Mouse (Mus musculus) A20 (cell line): Measurements from ENCODE around the gene Ykt6.
A peak's percentile ranks its signal among the peaks of the same experiment; 100 is the strongest.
"Not testable (repeated sequence)": the region's sequence is repeated elsewhere in the genome, so short reads cannot be mapped to it uniquely, and the experiment has no call there.

Experiments used
- DNase-seq: peaks from one replicate; pipeline ENCODE4 v3.0.0-alpha.2; 2011; ENCODE audit warnings: low read depth, low spot score

Gene Ykt6

GRCm38 (mm10) chr11:5955546-5956276 lies at the start of gene Ykt6:
Ykt6 (plus strand) TSS chr11:5955693.
- DNase-seq = peak; percentile 97

- no peak for DNase-seq
Measured at GRCm38 (mm10) chr11:5905778-5906518, 49.5 kb upstream of the Ykt6 start.

GRCm38 (mm10) chr11:5907096-5907495 lies 48.4 kb upstream of the Ykt6 start:
- no peak for DNase-seq

GRCm38 (mm10) chr11:5908642-5909041 lies 46.9 kb upstream of the Ykt6 start:
- DNase-seq = no peak

- peak; percentile 68 for DNase-seq
Measured at GRCm38 (mm10) chr11:5912635-5913034, 42.9 kb upstream of the Ykt6 start.

- no peak for DNase-seq
Measured at GRCm38 (mm10) chr11:5913256-5913655, 42.2 kb upstream of the Ykt6 start.

- DNase-seq = no peak
Measured at GRCm38 (mm10) chr11:5913936-5914335, 41.6 kb upstream of the Ykt6 start.

GRCm38 (mm10) chr11:5914940-5915339 lies 40.6 kb upstream of the Ykt6 start:
- no peak for DNase-seq

GRCm38 (mm10) chr11:5915429-5916177 lies 39.9 kb upstream of the Ykt6 start:
- DNase-seq = no peak

- no peak for DNase-seq
Measured at GRCm38 (mm10) chr11:5916178-5916548, 39.3 kb upstream of the Ykt6 start.

GRCm38 (mm10) chr11:5918111-5918510 lies 37.4 kb upstream of the Ykt6 start:
- no peak for DNase-seq

DNA sequence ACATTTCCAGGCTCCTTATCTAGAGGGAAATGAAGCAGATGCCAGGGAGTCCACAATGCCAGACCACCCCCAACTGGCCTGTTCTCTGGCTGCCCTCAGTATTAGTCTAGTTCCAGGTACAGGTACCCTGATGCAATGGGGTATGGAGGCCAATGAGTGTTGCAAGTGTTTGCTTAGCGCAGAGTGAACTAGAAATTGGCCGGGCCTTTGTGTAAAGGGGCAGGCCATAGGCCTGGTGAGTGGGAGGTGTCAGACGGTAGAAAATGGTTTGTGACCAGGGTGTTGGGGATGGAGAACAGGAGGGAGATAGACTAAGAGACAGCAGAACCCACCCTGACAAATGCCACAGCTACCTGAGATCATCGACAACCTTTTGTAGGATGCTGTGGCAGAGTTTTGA lies 35.9 kb upstream of the Ykt6 start:
- DNase-seq = no peak

DNA sequence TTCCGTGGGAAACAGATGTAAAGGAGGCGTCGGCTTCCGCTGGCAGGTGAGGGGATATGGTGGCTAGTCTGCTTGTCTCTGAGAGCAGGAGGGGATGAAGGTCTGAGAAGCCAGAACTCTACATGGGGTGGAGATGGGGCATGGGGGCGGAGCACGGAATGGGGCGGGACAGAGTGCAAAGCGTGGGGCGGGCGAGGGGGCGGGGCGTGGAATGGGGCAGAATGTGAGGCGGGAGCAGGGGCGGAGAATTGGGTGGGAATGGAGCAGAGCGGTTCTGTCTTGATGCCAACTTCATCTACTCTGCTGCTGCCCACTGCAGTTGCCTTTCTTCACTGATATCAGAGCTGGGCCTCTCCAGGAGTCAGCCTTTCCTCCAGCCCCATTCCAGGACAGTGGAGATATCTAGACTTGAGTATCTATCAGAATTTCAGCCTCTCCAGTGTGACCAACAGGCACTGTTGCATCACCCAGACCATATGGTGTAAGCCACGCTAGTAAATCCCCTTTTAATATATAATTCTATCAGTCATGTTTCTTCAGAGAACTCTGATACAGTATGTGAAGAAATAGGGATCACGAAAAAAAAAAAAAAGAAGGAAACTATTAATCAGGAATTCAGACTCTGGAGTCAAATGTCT lies 35.1 kb upstream of the Ykt6 start:
- DNase-seq = no peak

DNA sequence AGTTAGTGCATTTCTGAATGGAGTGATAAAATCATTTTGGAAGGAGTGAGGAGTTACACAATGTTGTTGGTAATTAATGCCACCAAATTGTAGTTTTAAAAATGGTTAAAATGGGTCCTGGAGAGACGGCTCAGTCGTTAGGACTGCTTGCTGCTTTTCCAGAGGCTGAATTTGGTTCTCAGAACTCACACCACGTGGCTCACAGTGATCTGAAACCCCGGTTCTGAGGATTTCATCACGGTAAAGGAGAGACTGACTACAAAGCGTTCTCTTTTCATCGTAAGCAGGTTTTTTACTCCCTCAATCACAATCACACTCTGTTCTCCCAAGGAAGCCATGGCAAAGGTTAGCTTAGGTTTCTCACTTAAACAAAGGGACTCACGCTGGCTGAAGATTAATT lies 30.8 kb upstream of the Ykt6 start:
- DNase-seq = no peak

GRCm38 (mm10) chr11:5926696-5927220 lies 28.7 kb upstream of the Ykt6 start:
- no peak for DNase-seq

DNA sequence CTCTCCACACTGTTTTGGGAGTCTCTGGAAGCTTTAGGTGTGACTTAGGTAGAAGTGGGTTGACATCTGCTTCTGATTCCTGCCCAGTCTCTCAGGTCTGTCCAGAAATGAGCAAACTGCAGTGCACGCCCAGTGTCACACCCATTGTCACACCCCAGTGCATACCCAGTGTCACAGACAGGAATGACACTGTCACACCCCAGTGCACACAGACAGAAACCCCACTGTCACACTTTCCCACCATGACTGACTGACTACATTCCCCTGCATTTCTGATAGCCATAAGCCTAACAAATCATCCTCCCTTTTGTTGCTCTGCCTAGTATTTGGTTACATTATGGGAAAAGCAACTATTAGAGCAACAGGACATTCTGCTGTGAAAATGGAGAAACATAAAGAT lies 24.9 kb upstream of the Ykt6 start:
- DNase-seq = no peak

DNA sequence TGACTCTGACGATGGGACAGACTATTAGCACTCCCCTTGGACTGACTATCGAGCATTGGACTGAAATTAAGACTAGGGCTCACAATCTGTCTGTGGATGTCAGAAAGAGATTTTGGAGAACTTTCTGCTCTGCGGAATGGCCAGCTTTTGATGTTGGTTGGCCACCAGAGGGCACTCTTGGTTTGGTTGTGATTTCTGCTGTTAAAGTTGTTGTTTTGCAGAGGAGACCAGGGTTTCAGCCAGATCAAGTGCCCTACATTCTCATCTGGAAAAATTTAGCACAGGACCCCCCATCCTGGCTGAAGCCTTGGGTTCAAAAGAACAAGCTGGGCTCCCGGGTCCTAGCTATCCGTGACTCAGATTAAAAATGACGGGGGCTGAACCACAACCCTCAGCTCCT lies 23.5 kb upstream of the Ykt6 start:
- peak; percentile 47 for DNase-seq

DNA sequence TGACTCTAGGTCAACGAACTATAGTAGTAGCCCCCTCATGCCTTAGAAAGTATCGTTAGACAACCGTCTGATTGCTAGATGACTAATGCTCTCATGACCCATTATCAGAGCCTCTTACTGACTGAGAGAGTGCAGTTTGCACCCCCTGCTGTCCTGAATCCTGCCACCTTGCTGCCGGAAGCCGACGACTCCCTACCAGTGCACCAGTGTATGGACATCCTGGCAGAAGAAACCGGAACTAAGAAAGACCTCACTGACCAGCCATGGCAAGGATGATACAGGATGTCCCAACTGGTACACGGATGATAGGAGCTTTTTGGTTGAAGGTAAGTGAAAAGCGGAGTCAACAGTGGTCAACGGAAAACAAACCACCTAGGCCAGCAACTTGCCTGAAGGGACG lies 21.0 kb upstream of the Ykt6 start:
- not testable (repeated sequence) for DNase-seq

GRCm38 (mm10) chr11:5942966-5943365 lies 12.5 kb upstream of the Ykt6 start:
- DNase-seq = no peak

GRCm38 (mm10) chr11:5945096-5945495 lies 10.4 kb upstream of the Ykt6 start:
- no peak for DNase-seq

DNA sequence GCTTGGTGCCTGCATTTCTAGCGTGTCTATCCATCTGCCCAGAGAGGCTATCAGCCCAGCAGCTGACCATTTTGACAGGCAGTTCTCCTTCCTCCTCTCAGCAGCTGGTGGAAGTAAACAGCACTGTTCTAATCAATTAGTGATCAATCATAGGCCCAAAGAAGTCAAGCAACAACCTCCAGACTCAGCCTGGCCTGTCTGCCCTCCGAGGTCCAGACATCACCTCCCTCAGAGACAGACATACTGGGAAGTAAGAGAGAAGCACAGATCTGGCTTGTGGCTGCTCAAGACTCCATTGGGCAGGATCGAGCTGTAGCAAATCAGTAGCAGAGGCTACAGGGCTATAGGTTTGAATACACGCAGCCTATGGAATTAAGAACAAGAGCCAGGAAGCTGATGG lies 7.7 kb upstream of the Ykt6 start:
- DNase-seq = no peak
